Mouse (Mus musculus) myocyte (in vitro differentiated cells): ENCODE data around the gene Zfp28.

Experiments
- CEBPB ChIP-seq: IDR thresholded peaks from 2 replicates; pipeline ENCODE4 v1.6.1; 2011; ENCODE audit warnings: mild to moderate bottlenecking, moderate library complexity; ENCODE audit not compliant: poor library complexity, insufficient read depth, severe bottlenecking
- E2F4 ChIP-seq: IDR thresholded peaks from one replicate; pipeline ENCODE4 v1.6.1; 2011; ENCODE audit warnings: mild to moderate bottlenecking, control low read depth, moderate library complexity; ENCODE audit not compliant: insufficient read depth
- MAX ChIP-seq: IDR thresholded peaks from one replicate; pipeline ENCODE4 v1.6.1; 2011; ENCODE audit warnings: low read depth, mild to moderate bottlenecking, control low read depth
- MYOD1 ChIP-seq, 3 experiments: IDR thresholded peaks; one replicate each; pipeline ENCODE4 v1.6.1; 2011; ENCODE audit warnings: control low read depth in 2 of 3, low read depth in 2 of 3, mild to moderate bottlenecking in 2 of 3, moderate library complexity in 1 of 3; ENCODE audit not compliant: insufficient read length in 2 of 3, control insufficient read depth in 1 of 3
- MYOG ChIP-seq, 3 experiments: IDR thresholded peaks; one replicate each; pipeline ENCODE4 v1.6.1; 2011; ENCODE audit warnings: control low read depth in 2 of 3, low read depth in 2 of 3, mild to moderate bottlenecking in 2 of 3; ENCODE audit not compliant: insufficient read length in 2 of 3, control insufficient read depth in 1 of 3, insufficient read depth in 1 of 3
- POLR2A ChIP-seq: IDR thresholded peaks from one replicate; pipeline ENCODE4 v1.6.1; 2011; ENCODE audit warnings: low read depth, mild to moderate bottlenecking, control low read depth, moderate library complexity; ENCODE audit not compliant: insufficient read length
- POLR2AphosphoS2 ChIP-seq: IDR thresholded peaks from one replicate; pipeline ENCODE4 v1.6.1; 2011; ENCODE audit warnings: low read depth, control low read depth; ENCODE audit not compliant: insufficient read length
- REST ChIP-seq: IDR thresholded peaks from one replicate; pipeline ENCODE4 v1.6.1; 2011; ENCODE audit warnings: mild to moderate bottlenecking, control low read depth, moderate library complexity; ENCODE audit not compliant: insufficient read depth, insufficient read length
- SRF ChIP-seq: IDR thresholded peaks from one replicate; pipeline ENCODE4 v1.6.1; 2011; ENCODE audit warnings: low read depth; ENCODE audit not compliant: control insufficient read depth, insufficient read length
- TCF12 ChIP-seq: IDR thresholded peaks from one replicate; pipeline ENCODE4 v1.6.1; 2011; ENCODE audit warnings: mild to moderate bottlenecking, control low read depth; ENCODE audit not compliant: poor library complexity, insufficient read depth, severe bottlenecking
- TCF3 ChIP-seq: IDR thresholded peaks from one replicate; pipeline ENCODE4 v1.6.1; 2011; ENCODE audit warnings: low read depth, control low read depth; ENCODE audit not compliant: insufficient read length
- USF1 ChIP-seq: IDR thresholded peaks from one replicate; pipeline ENCODE4 v1.6.1; 2011; ENCODE audit warnings: low read depth, mild to moderate bottlenecking, control low read depth, moderate library complexity

DNA sequence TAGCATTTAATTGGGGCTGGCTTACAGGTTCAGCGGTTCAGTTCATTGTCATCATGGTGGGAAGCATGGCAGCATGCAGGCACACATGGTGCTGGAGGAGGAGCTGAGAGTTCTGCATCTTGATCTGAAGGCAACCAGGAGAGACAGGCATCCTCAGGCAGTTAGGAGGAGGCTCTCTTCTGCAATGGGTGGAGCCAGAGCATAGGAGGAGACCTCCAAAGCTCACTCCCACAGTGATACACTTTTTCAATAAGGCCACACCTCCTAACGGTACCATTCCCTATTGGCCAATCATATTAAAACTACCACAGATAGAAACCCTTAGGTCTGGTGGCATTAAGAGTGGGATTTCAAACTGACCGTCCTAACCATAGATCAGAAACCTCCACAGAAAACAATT is 13.6 kb upstream of the Zfp28 start:
- no peak for TF ChIP-seq MYOG (IDR thresholded peaks at IDR 0.05; ENCODE audit: control insufficient read depth in 1 of 3, insufficient read depth in 1 of 3, insufficient read length in 2 of 3, low read depth in 2 of 3)
- no peak for TF ChIP-seq CEBPB
- no peak for TF ChIP-seq MYOD1 (IDR thresholded peaks at IDR 0.05; ENCODE audit: control insufficient read depth in 1 of 3, insufficient read length in 2 of 3, low read depth in 2 of 3)
- no peak for TF ChIP-seq TCF3
- no peak for TF ChIP-seq POLR2A
- TF ChIP-seq REST: no peak
- TF ChIP-seq USF1: no peak
- no peak for TF ChIP-seq E2F4
- TF ChIP-seq POLR2AphosphoS2: no peak
- no peak for TF ChIP-seq TCF12
- TF ChIP-seq MAX: no peak
- TF ChIP-seq SRF: no peak
